Mouse (Mus musculus) forebrain, embryonic 11.5 days (tissue): ENCODE measurements around the gene Shank2. TPM values are rescaled to one million over a fixed set of nuclear protein-coding genes. Genes with fewer than 3 reads are reported as not detected.

Experiments
- ATAC-seq: fragments of 200-750 bp; cut with Nextera tagmentation; replicated peaks from 2 replicates; pipeline ENCODE4 v1.8.0; 2017; ENCODE audit warnings: moderate TSS enrichment; ENCODE audit not compliant: low FRiP score
- DNase-seq: peaks from one replicate; pipeline ENCODE4 v3.0.0-alpha.2; 2017; ENCODE audit warnings: low spot score
- H3K27ac ChIP-seq: fragments of 300-500 bp; sonication (generic); 2 replicates; pipeline ENCODE4 v1.5.1; 2014; ENCODE audit warnings: low read depth, low read length
- H3K27me3 ChIP-seq: fragments of 300-500 bp; sonication (generic); 2 replicates; pipeline ENCODE4 v1.6.1; 2014; ENCODE audit warnings: mild to moderate bottlenecking, low read length, mixed read lengths; ENCODE audit not compliant: control insufficient read depth, insufficient read depth
- H3K36me3 ChIP-seq: fragments of 300-500 bp; sonication (generic); 2 replicates; pipeline ENCODE4 v1.6.1; 2014; ENCODE audit warnings: mild to moderate bottlenecking, low read length, moderate library complexity, mixed read lengths; ENCODE audit not compliant: control insufficient read depth, insufficient read depth
- H3K4me1 ChIP-seq: fragments of 300-500 bp; sonication (generic); replicated peaks from 2 replicates; pipeline ENCODE4 v1.6.1; 2014; ENCODE audit warnings: low read length, mixed read lengths; ENCODE audit not compliant: control insufficient read depth, insufficient read depth
- H3K4me2 ChIP-seq: fragments of 300-500 bp; sonication (generic); 2 replicates; pipeline ENCODE4 v1.6.1; 2014; ENCODE audit warnings: low read depth, mild to moderate bottlenecking, low read length, moderate library complexity, mixed read lengths; ENCODE audit not compliant: severe bottlenecking
- H3K4me3 ChIP-seq: fragments of 300-500 bp; sonication (generic); 2 replicates; pipeline ENCODE4 v1.5.1; 2014; ENCODE audit warnings: low read depth, low read length
- H3K9ac ChIP-seq: fragments of 300-500 bp; sonication (generic); 2 replicates; pipeline ENCODE4 v1.6.1; 2014; ENCODE audit warnings: low read length
- H3K9me3 ChIP-seq: fragments of 300-500 bp; sonication (generic); 2 replicates; pipeline ENCODE4 v1.6.1; 2016; ENCODE audit warnings: low read length, mixed read lengths; ENCODE audit not compliant: control insufficient read depth
- whole genome bisulfite sequencing: fragments of 180-500 bp; shearing (Covaris S2); extraction: QIAGEN DNeasy Blood & Tissue Kit; methylation state at CpG from one replicate; pipeline ENCODE4 v1.1.7; 2014; 5-methylcytosine and 5-hydroxymethylcytosine counted together
- polyA plus RNA-seq: library from polyadenylated mRNA; unstranded; fragments of >200 nt; fragmentation: Nextera tagmentation; extraction: Ambion mirVana; gene quantifications from 2 replicates; pipeline ENCODE4 v1.2.1, GENCODE M21; 2014

Gene Shank2
- polyA plus RNA-seq, 1 experiment from 2014 or later = 2.2 TPM

DNA sequence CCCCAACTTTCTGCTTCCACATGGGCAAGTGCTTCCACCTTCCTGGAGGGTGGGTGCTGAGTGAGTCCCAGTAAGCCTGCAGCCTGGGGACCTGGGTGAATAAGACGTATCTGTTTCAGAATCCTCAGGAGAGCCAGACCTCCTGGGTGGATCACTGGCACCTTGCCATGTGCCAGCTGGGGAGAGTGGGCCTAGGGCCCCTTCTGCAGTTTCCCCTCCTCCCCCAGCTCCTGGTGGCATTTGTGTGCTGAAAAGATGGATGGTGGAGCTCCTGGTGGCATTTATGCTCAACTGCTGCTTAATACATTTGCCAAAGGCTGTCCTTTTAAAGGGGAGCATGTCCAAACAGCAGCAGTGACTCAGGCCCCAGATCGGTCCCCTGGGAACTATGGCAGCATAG, 364.4 kb downstream of the Shank2 start:
- Histone ChIP-seq H3K9me3 (no peaks in the 10 kb centered on the region), H3K4me2 (no peak overlapping the region), H3K4me1 (no peaks in the 10 kb centered on the region), H3K4me3 (no peak overlapping the region), H3K27ac (no peak overlapping the region), H3K36me3 (no peaks in the 10 kb centered on the region), H3K9ac (no peak overlapping the region), H3K27me3 (no peaks in the 10 kb centered on the region)
- DNase-seq (no peak), ATAC-seq (no peak)
- 73% methylated on average over 2 of the region's 2 CpGs for WGBS

DNA sequence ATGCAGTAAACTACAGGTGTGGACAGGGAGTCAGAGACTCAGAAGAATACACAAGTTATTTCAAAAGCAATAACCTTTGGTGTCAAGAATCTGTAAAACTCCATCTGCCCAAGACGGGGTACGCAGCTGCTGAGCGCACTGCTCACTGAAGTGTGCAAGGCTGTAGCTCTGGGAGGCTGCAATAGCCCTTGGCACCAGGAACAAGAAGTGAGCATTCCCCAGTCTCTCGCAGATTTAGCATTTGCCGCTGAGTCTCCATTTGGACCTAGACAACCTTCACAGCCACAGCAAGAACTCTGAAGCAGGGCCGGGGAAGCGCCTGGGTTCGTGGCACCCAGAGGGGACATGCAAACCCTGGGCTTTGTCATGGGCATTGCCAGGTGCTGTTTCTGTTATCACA, 371.3 kb downstream of the Shank2 start:
- Histone ChIP-seq H3K4me3 (no peak overlapping the region), H3K36me3 (no peaks in the 10 kb centered on the region), H3K9me3 (no peaks in the 10 kb centered on the region), H3K4me1 (no peaks in the 10 kb centered on the region), H3K27ac (no peak overlapping the region), H3K27me3 (no peaks in the 10 kb centered on the region), H3K9ac (no peak overlapping the region), H3K4me2 (no peak overlapping the region)
- 89% methylated on average over 8 of the region's 8 CpGs for WGBS
- ATAC-seq (no peak), DNase-seq (no peak)

DNA sequence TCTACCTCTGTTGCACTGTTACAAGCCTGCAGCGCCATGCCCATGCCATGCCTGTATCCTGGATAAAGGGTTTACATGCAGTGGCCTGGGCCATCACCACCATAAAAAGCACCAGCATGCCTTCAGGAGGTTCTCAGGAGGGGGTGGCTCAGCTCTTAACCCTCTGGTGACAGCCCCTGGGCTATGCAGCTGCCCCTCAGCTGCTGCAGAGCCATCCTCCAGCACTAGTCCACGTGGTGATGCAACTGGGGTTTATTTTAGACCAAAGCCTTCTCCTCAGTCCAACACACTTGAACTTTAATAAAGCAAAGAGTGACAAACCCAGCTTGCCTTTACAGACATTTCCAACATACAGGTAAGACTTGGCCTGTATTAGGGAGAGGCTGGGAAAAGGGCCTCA, 373.8 kb downstream of the Shank2 start:
- no peaks in the 10 kb centered on the region for H3K36me3 ChIP-seq
- H3K4me3 ChIP-seq = no peak overlapping the region
- 74% methylated on average over 2 of the region's 2 CpGs for WGBS
- H3K9me3 ChIP-seq = no peaks in the 10 kb centered on the region
- DNase-seq (no peak), ATAC-seq (no peak)
- no peak overlapping the region for H3K4me2 ChIP-seq
- no peaks in the 10 kb centered on the region for H3K4me1 ChIP-seq
- H3K27ac ChIP-seq = no peak overlapping the region
- H3K27me3 ChIP-seq = no peaks in the 10 kb centered on the region
- no peak overlapping the region for H3K9ac ChIP-seq

DNA sequence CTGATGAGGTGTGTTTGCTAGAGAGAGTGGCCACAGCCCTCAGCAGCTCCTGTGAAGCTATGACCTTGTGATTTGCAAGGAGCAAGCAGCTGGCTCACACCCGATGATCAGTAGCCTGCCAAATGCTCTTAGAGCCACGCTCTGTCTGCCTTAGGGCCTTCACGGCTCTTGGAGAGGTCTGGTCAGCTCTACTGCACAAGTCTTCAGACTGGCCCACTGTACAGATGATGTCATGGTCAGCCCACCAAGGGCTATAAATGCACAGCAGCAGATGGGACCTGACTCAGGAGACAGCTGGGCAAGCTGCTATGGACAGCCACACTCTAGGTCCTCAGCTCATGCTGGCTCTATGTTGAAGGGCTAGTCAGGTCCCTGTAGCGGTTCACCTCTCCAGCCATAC, 376.5 kb downstream of the Shank2 start:
- Histone ChIP-seq H3K27ac (no peak overlapping the region), H3K36me3 (no peaks in the 10 kb centered on the region), H3K27me3 (no peaks in the 10 kb centered on the region), H3K4me2 (no peak overlapping the region), H3K4me3 (no peak overlapping the region), H3K9me3 (no peaks in the 10 kb centered on the region), H3K4me1 (no peaks in the 10 kb centered on the region), H3K9ac (no peak overlapping the region)
- 90% methylated on average over 4 of the region's 4 CpGs for WGBS
- no peak for ATAC-seq
- no peak for DNase-seq

DNA sequence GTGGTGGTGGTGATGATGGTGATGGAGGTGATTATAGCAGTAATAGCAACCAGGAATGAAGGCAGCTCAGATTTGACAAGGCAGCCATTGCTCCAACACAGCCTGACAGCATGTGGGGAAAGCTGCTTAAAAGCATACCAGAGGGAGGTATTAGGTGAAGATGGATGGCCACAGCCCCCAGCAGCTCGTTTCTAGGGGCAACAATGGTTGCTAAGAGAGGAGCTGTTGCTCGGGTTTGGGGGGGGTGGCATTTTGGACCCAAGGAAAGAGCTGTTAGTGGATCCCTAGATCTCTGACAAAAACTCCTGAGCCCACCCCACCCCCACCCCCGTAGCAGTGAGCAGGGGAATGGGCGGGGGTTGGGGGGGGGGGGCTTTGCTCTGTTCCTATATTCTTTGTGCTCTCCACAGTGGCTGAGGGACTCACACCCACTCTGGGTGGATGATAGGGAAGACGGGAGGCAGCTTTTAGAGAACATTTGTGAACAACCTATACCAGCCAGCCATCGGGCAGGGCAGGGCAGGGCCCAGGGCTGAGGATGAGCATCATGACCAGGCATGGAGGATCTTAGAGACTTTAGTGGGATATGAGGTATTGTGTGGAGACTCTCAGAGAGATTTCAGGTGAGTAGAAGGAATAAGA, 377.6 kb downstream of the Shank2 start:
- no peak overlapping the region for H3K4me2 ChIP-seq
- WGBS = 50% methylated on average over 6 of the region's 6 CpGs
- no peaks in the 10 kb centered on the region for H3K27me3 ChIP-seq
- H3K36me3 ChIP-seq = no peaks in the 10 kb centered on the region
- no peaks in the 10 kb centered on the region for H3K4me1 ChIP-seq
- H3K9me3 ChIP-seq = no peaks in the 10 kb centered on the region
- no peak for ATAC-seq
- H3K4me3 ChIP-seq = no peak overlapping the region
- no peak overlapping the region for H3K9ac ChIP-seq
- no peak overlapping the region for H3K27ac ChIP-seq
- no peak for DNase-seq

DNA sequence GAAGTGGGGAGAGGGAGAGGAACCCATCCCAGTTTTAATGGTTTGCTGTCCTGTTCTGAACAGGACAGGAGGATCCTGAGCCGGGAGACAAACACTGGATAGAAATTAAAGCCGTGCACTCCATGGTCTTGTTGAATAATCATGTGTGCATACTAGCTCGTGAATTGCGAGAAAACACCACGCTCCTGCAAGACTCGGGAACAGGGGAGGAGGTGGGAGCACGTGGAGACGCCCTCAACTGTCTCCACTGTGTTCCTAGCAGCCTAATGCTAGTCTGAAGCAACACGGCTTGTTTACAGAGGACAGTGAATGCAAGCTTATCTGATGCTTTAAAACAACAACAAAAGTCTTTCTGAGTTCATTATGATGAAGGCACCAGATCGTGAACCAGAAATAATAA, 379.9 kb downstream of the Shank2 start:
- ATAC-seq (no peak), DNase-seq (no peak)
- H3K9me3 ChIP-seq = no peaks in the 10 kb centered on the region
- WGBS = 81% methylated on average over 10 of the region's 10 CpGs
- H3K4me3 ChIP-seq = no peak overlapping the region
- H3K27me3 ChIP-seq = no peaks in the 10 kb centered on the region
- no peak overlapping the region for H3K9ac ChIP-seq
- no peak overlapping the region for H3K4me2 ChIP-seq
- H3K36me3 ChIP-seq = no peaks in the 10 kb centered on the region
- H3K27ac ChIP-seq = no peak overlapping the region
- H3K4me1 ChIP-seq = no peaks in the 10 kb centered on the region

DNA sequence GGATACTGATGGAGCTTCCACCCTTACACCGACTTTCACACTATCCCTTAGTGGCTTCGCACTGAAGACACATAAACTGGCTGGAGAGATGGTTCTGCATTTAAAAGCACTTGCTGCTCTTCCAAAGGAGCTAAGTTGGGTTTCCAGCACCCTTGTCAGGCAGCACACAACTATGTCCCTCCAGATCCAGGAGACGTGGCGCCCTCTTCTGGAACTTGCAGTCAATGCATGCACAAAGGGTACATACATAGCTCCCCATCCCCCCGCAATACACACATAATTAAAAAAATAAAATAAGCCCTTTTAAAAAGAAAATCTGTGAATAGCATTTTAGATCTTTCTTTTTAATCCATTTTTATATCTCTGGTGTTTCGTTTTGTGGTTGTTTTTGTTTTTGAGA, 385.8 kb downstream of the Shank2 start:
- 86% methylated on average over 6 of the region's 6 CpGs for WGBS
- Histone ChIP-seq H3K9me3 (no peaks in the 10 kb centered on the region), H3K4me3 (no peak overlapping the region), H3K9ac (no peak overlapping the region), H3K27me3 (no peaks in the 10 kb centered on the region), H3K4me1 (no peaks in the 10 kb centered on the region), H3K36me3 (no peaks in the 10 kb centered on the region), H3K27ac (no peak overlapping the region), H3K4me2 (no peak overlapping the region)
- DNase-seq (no peak), ATAC-seq (no peak)

DNA sequence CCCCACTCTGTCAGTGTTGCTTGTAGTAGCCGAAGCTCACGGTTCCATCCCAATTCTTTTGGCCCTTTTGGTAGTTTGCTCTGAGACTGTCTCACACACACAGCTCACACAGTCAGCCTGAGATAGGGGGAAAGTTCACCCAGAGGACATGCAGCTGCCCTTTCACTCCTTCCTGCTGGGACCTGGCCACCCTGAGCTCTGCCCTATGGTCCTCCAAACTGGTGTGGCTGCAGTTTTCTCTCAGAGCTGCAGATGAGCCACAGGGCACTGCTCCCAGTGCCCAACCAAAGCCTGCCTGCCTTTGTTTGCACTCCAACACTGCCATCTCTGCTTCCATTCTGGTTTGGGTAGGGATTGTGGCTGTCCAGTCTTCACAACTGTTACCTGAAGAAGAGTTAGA, 388.0 kb downstream of the Shank2 start:
- H3K4me2 ChIP-seq = no peak overlapping the region
- H3K9me3 ChIP-seq = no peaks in the 10 kb centered on the region
- no peaks in the 10 kb centered on the region for H3K4me1 ChIP-seq
- H3K4me3 ChIP-seq = no peak overlapping the region
- no peak for ATAC-seq
- no peaks in the 10 kb centered on the region for H3K36me3 ChIP-seq
- no peak for DNase-seq
- H3K27me3 ChIP-seq = no peaks in the 10 kb centered on the region
- WGBS = 89% methylated on average over 2 of the region's 2 CpGs
- H3K9ac ChIP-seq = no peak overlapping the region
- H3K27ac ChIP-seq = no peak overlapping the region

DNA sequence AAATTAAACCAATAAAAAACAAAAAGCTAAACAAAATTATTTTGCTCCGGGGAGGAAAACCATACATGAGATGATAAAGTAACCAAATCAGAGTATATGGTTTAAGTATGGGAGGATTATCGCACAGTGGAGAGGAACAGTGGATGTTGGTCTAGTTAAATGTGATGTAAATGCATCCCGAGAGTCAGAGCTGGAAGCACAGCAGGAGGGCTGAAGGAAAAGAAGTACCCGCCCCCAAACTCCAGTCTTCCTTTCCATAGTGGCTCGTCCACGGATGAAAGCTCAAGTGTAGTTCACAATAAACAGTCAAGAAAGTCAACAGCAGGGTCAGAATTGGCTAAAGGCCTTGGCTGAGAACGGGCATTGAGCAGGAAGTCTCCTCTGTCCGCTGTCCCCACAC, 388.9 kb downstream of the Shank2 start:
- H3K4me3 ChIP-seq = no peak overlapping the region
- H3K9me3 ChIP-seq = no peaks in the 10 kb centered on the region
- H3K4me2 ChIP-seq = no peak overlapping the region
- no peak overlapping the region for H3K9ac ChIP-seq
- no peaks in the 10 kb centered on the region for H3K4me1 ChIP-seq
- no peaks in the 10 kb centered on the region for H3K27me3 ChIP-seq
- 53% methylated on average over 8 of the region's 8 CpGs for WGBS
- ATAC-seq = no peak
- no peak for DNase-seq
- H3K36me3 ChIP-seq = no peaks in the 10 kb centered on the region
- H3K27ac ChIP-seq = no peak overlapping the region
